Comparison of ENCODE assay signal across 11 mouse cellular contexts in genomic region chr12:15879907-15880430, GRCm38 (mm10).
"Had no signal": no experiment of that assay in that cellular context is flagged by ENCODE, and none has a peak within 500 bp of the region (broad histone marks: within the 10 kb centered on the region; RNA-seq: fewer than 3 reads in every experiment).

No protein-coding gene starts in this region.

- H3K36me3 ChIP-seq: limb, embryonic 10.5 days; liver, embryonic 12.5 days; lung, embryonic 15.5 days; midbrain, embryonic 13.5 days had no signal

- H3K4me2 ChIP-seq: liver, embryonic 12.5 days; lung, embryonic 15.5 days; midbrain, embryonic 13.5 days had no signal

- ATAC-seq: liver, embryonic 12.5 days; liver, postnatal 0 days; midbrain, embryonic 13.5 days had no signal

- H3K4me1 ChIP-seq: limb, embryonic 10.5 days; liver, embryonic 12.5 days; lung, embryonic 15.5 days; midbrain, embryonic 13.5 days had no signal

- H3K4me3 ChIP-seq: left cerebral cortex, adult 2 months; limb, embryonic 10.5 days; liver, embryonic 12.5 days; lung, embryonic 15.5 days; midbrain, embryonic 13.5 days had no signal

- H3K27me3 ChIP-seq: liver, embryonic 12.5 days; lung, embryonic 15.5 days; midbrain, embryonic 13.5 days had no signal

- H3K9me3 ChIP-seq: limb, embryonic 10.5 days; liver, embryonic 12.5 days; lung, embryonic 15.5 days; midbrain, embryonic 13.5 days had no signal

- H3K27ac ChIP-seq: left cerebral cortex, adult 2 months; limb, embryonic 10.5 days; liver, embryonic 12.5 days; lung, embryonic 15.5 days; macrophage; midbrain, embryonic 13.5 days had no signal

- DNase-seq: kidney, postnatal 25 days; liver, postnatal 0 days; lung, postnatal 14 days; right cerebral cortex, postnatal 14 days; thymus, postnatal 4 days had no signal

- H3K9ac ChIP-seq: liver, embryonic 12.5 days; liver, postnatal 0 days; lung, embryonic 15.5 days; midbrain, embryonic 13.5 days had no signal
